Mouse (Mus musculus): ENCODE results near the gene Gm9507. TPM values are rescaled to one million over a fixed set of nuclear protein-coding genes. Genes with fewer than 3 reads are reported as not detected.

Gm9507 gene
- total RNA-seq (2014; rRNA removed) (not detected in 2 replicates), polyA plus RNA-seq (2012; rRNA removed) (not detected in 2 replicates)

- Histone ChIP-seq H3K4me1 (ENCODE audit: control insufficient read depth, insufficient read depth, low read length) (no peaks in the 10 kb centered on the region), H3K36me3 (ENCODE audit: control insufficient read depth, insufficient read depth, low read length) (no peaks in the 10 kb centered on the region), H3K4me3 (ENCODE audit: insufficient read depth, low read depth, low read length) (no peak within 1 kb of the TSS), H3K27ac (replicated peaks; ENCODE audit: insufficient read depth, low read depth, low read length) (no peak within 1 kb of the TSS), H3K9ac (ENCODE audit: low read depth, low read length) (no peak within 1 kb of the TSS), H3K79me2 (ENCODE audit: control insufficient read depth, insufficient read depth, low read length) (no peaks in the 10 kb centered on the region), H3K27me3 (ENCODE audit: control insufficient read depth, insufficient read depth, low read length) (no peaks in the 10 kb centered on the region)
- TF ChIP-seq CTCF (IDR thresholded peaks at IDR 0.05; ENCODE audit: low read depth, low read length) (no peak), POLR2A (IDR thresholded peaks at IDR 0.05; ENCODE audit: extremely low read depth, insufficient read depth, low read length) (no peak)
- DNase-seq (ENCODE audit: extremely low read depth, low read depth, low spot score), result no peak
- WGBS, result 67% methylated on average over 5 of the region's 5 CpGs
Measured at GRCm38 (mm10) chr10:77811743-77812142, at the start of gene Gm9507. TSS of gene Gm9507 (minus strand) at chr10:77811843.

GRCm38 (mm10) chr10:77852559-77852958 lies 40.9 kb upstream of the Gm9507 start, which contains the start of gene Gm10318:
TSS of gene Gm10318 (plus strand) at chr10:77852859.
- no peak for DNase-seq (ENCODE audit: extremely low read depth, low read depth, low spot score)
- Histone ChIP-seq H3K4me3 (ENCODE audit: insufficient read depth, low read depth, low read length) (no peak within 1 kb of the TSS), H3K36me3 (ENCODE audit: control insufficient read depth, insufficient read depth, low read length) (no peaks in the 10 kb centered on the region), H3K4me1 (ENCODE audit: control insufficient read depth, insufficient read depth, low read length) (no peaks in the 10 kb centered on the region), H3K79me2 (ENCODE audit: control insufficient read depth, insufficient read depth, low read length) (no peaks in the 10 kb centered on the region), H3K27ac (replicated peaks; ENCODE audit: insufficient read depth, low read depth, low read length) (no peak within 1 kb of the TSS), H3K9ac (ENCODE audit: low read depth, low read length) (no peak within 1 kb of the TSS), H3K27me3 (ENCODE audit: control insufficient read depth, insufficient read depth, low read length) (no peaks in the 10 kb centered on the region)
- TF ChIP-seq POLR2A (IDR thresholded peaks at IDR 0.05; ENCODE audit: extremely low read depth, insufficient read depth, low read length) (no peak), CTCF (IDR thresholded peaks at IDR 0.05; ENCODE audit: low read depth, low read length) (no peak)
- WGBS, result 60% methylated on average over 8 of the region's 9 CpGs

- TF ChIP-seq CTCF (IDR thresholded peaks at IDR 0.05; ENCODE audit: low read depth, low read length) (no peak), POLR2A (IDR thresholded peaks at IDR 0.05; ENCODE audit: extremely low read depth, insufficient read depth, low read length) (no peak)
- Histone ChIP-seq H3K27me3 (ENCODE audit: control insufficient read depth, insufficient read depth, low read length) (no peaks in the 10 kb centered on the region), H3K79me2 (ENCODE audit: control insufficient read depth, insufficient read depth, low read length) (no peaks in the 10 kb centered on the region), H3K36me3 (ENCODE audit: control insufficient read depth, insufficient read depth, low read length) (no peaks in the 10 kb centered on the region), H3K9ac (ENCODE audit: low read depth, low read length) (no peak overlapping the region), H3K4me1 (ENCODE audit: control insufficient read depth, insufficient read depth, low read length) (no peaks in the 10 kb centered on the region), H3K27ac (replicated peaks; ENCODE audit: insufficient read depth, low read depth, low read length) (no peak overlapping the region), H3K4me3 (ENCODE audit: insufficient read depth, low read depth, low read length) (no peak overlapping the region)
- WGBS, result 93% methylated on average over 2 of the region's 2 CpGs
- DNase-seq (ENCODE audit: extremely low read depth, low read depth, low spot score), result no peak
Measured at GRCm38 (mm10) chr10:77847538-77847937, 35.9 kb upstream of the Gm9507 start.

GRCm38 (mm10) chr10:77846961-77847360 lies 35.3 kb upstream of the Gm9507 start:
- 39% methylated on average over 2 of the region's 2 CpGs for WGBS
- no peak overlapping the region for H3K27ac ChIP-seq (replicated peaks; ENCODE audit: insufficient read depth, low read depth, low read length)
- no peaks in the 10 kb centered on the region for H3K36me3 ChIP-seq (ENCODE audit: control insufficient read depth, insufficient read depth, low read length)
- no peak overlapping the region for H3K9ac ChIP-seq (ENCODE audit: low read depth, low read length)
- H3K4me1 ChIP-seq (ENCODE audit: control insufficient read depth, insufficient read depth, low read length), result no peaks in the 10 kb centered on the region
- DNase-seq (ENCODE audit: extremely low read depth, low read depth, low spot score), result no peak
- H3K4me3 ChIP-seq (ENCODE audit: insufficient read depth, low read depth, low read length), result no peak overlapping the region
- H3K79me2 ChIP-seq (ENCODE audit: control insufficient read depth, insufficient read depth, low read length), result no peaks in the 10 kb centered on the region
- H3K27me3 ChIP-seq (ENCODE audit: control insufficient read depth, insufficient read depth, low read length), result no peaks in the 10 kb centered on the region
- TF ChIP-seq POLR2A (IDR thresholded peaks at IDR 0.05; ENCODE audit: extremely low read depth, insufficient read depth, low read length) (no peak), CTCF (IDR thresholded peaks at IDR 0.05; ENCODE audit: low read depth, low read length) (no peak)

GRCm38 (mm10) chr10:77846503-77846902 lies 34.9 kb upstream of the Gm9507 start, which contains the start of gene Gm36176:
TSS of gene Gm36176 (plus strand) at chr10:77846803.
- DNase-seq (ENCODE audit: extremely low read depth, low read depth, low spot score), result no peak
- Histone ChIP-seq H3K36me3 (ENCODE audit: control insufficient read depth, insufficient read depth, low read length) (no peaks in the 10 kb centered on the region), H3K4me1 (ENCODE audit: control insufficient read depth, insufficient read depth, low read length) (no peaks in the 10 kb centered on the region), H3K79me2 (ENCODE audit: control insufficient read depth, insufficient read depth, low read length) (no peaks in the 10 kb centered on the region), H3K9ac (ENCODE audit: low read depth, low read length) (no peak within 1 kb of the TSS), H3K4me3 (ENCODE audit: insufficient read depth, low read depth, low read length) (no peak within 1 kb of the TSS), H3K27ac (replicated peaks; ENCODE audit: insufficient read depth, low read depth, low read length) (no peak within 1 kb of the TSS), H3K27me3 (ENCODE audit: control insufficient read depth, insufficient read depth, low read length) (no peaks in the 10 kb centered on the region)
- no peak for TF ChIP-seq CTCF (IDR thresholded peaks at IDR 0.05; ENCODE audit: low read depth, low read length)
- no peak for TF ChIP-seq POLR2A (IDR thresholded peaks at IDR 0.05; ENCODE audit: extremely low read depth, insufficient read depth, low read length)
- WGBS, result 66% methylated on average over 3 of the region's 3 CpGs

GRCm38 (mm10) chr10:77839006-77839405 lies 27.4 kb upstream of the Gm9507 start:
- 80% methylated on average over 6 of the region's 6 CpGs for WGBS
- no peak overlapping the region for H3K27ac ChIP-seq (replicated peaks; ENCODE audit: insufficient read depth, low read depth, low read length)
- H3K79me2 ChIP-seq (ENCODE audit: control insufficient read depth, insufficient read depth, low read length), result no peaks in the 10 kb centered on the region
- no peak overlapping the region for H3K4me3 ChIP-seq (ENCODE audit: insufficient read depth, low read depth, low read length)
- H3K36me3 ChIP-seq (ENCODE audit: control insufficient read depth, insufficient read depth, low read length), result no peaks in the 10 kb centered on the region
- TF ChIP-seq POLR2A (IDR thresholded peaks at IDR 0.05; ENCODE audit: extremely low read depth, insufficient read depth, low read length) (no peak), CTCF (IDR thresholded peaks at IDR 0.05; ENCODE audit: low read depth, low read length) (no peak)
- no peak overlapping the region for H3K9ac ChIP-seq (ENCODE audit: low read depth, low read length)
- no peak for DNase-seq (ENCODE audit: extremely low read depth, low read depth, low spot score)
- H3K4me1 ChIP-seq (ENCODE audit: control insufficient read depth, insufficient read depth, low read length), result no peaks in the 10 kb centered on the region
- H3K27me3 ChIP-seq (ENCODE audit: control insufficient read depth, insufficient read depth, low read length), result no peaks in the 10 kb centered on the region

Data from liver, adult 2 months (tissue).